Mouse (Mus musculus) olfactory bulb, adult 2 months (tissue): ENCODE data around the gene Tubb2a.

Experiments
- CTCF ChIP-seq: fragments of 200-500 bp; IDR thresholded peaks from 2 replicates; pipeline ENCODE4 v1.5.1; 2012; ENCODE audit warnings: low read depth, mild to moderate bottlenecking, low read length, moderate library complexity; ENCODE audit not compliant: insufficient read depth
- POLR2A ChIP-seq: fragments of 200-500 bp; IDR thresholded peaks from 2 replicates; pipeline ENCODE4 v1.6.1; 2012; ENCODE audit warnings: mild to moderate bottlenecking, low read depth, low read length, moderate library complexity; ENCODE audit not compliant: insufficient read depth

GRCm38 (mm10) chr13:34109035-34109676, 31.3 kb upstream of the Tubb2a start:
- TF ChIP-seq POLR2A (no peak), CTCF (no peak)
